Mouse (Mus musculus) heart, adult 2 months (tissue): ENCODE data around the gene Ccdc153.

Experiments used
- EP300 ChIP-seq: fragments of 200-500 bp; IDR thresholded peaks from 2 replicates; pipeline ENCODE4 v1.6.1; 2011; ENCODE audit warnings: low read depth, low read length, control low read depth; ENCODE audit not compliant: insufficient read depth
- POLR2A ChIP-seq: fragments of 200-500 bp; IDR thresholded peaks from 2 replicates; pipeline ENCODE4 v1.6.1; 2011; ENCODE audit warnings: mild to moderate bottlenecking, low read depth, low read length, control low read depth; ENCODE audit not compliant: insufficient read depth

- TF ChIP-seq POLR2A: no peak
- TF ChIP-seq EP300: no peak
These were observed 32.6 kb upstream of the Ccdc153 start for GRCm38 (mm10) chr9:44207840-44208239.
